Mouse (Mus musculus) hindbrain, embryonic 10.5 days (tissue): Measurements from ENCODE around the gene Med15. TPM values are rescaled to one million over a fixed set of nuclear protein-coding genes. Genes with fewer than 3 reads are reported as not detected.
"Not testable (repeated sequence)": the region's sequence is repeated elsewhere in the genome, so short reads cannot be mapped to it uniquely, and the experiment has no call there.

Experiments used
- DNase-seq: peaks from one replicate; pipeline ENCODE4 v3.0.0-alpha.2; 2017; ENCODE audit warnings: low spot score
- H3K27ac ChIP-seq: fragments of 300-500 bp; sonication (generic); 2 replicates; pipeline ENCODE4 v1.5.1; 2016; ENCODE audit warnings: mild to moderate bottlenecking, moderate library complexity
- H3K27me3 ChIP-seq: fragments of 300-500 bp; sonication (generic); 2 replicates; pipeline ENCODE4 v1.6.1; 2016; ENCODE audit warnings: mild to moderate bottlenecking; ENCODE audit not compliant: poor library complexity, insufficient read depth, severe bottlenecking
- H3K36me3 ChIP-seq: fragments of 300-500 bp; sonication (generic); 2 replicates; pipeline ENCODE4 v1.6.1; 2016; ENCODE audit warnings: mild to moderate bottlenecking, moderate library complexity
- H3K4me1 ChIP-seq: fragments of 300-500 bp; sonication (generic); replicated peaks from 2 replicates; pipeline ENCODE4 v1.6.1; 2016; ENCODE audit warnings: mild to moderate bottlenecking
- H3K4me3 ChIP-seq: fragments of 300-500 bp; sonication (generic); 2 replicates; pipeline ENCODE4 v1.5.1; 2016; ENCODE audit warnings: mild to moderate bottlenecking, moderate library complexity
- H3K9me3 ChIP-seq: fragments of 300-500 bp; sonication (generic); 2 replicates; pipeline ENCODE4 v1.6.1; 2016; ENCODE audit warnings: mild to moderate bottlenecking, moderate library complexity
- whole genome bisulfite sequencing: fragments of 180-500 bp; shearing (Covaris S2); methylation state at CpG from one replicate; pipeline ENCODE4 v1.1.7; 2016; 5-methylcytosine and 5-hydroxymethylcytosine counted together
- polyA plus RNA-seq: library from polyadenylated mRNA; unstranded; fragments of >200 nt; fragmentation: Nextera tagmentation; extraction: Ambion mirVana; gene quantifications from 2 replicates; pipeline ENCODE4 v1.2.1, GENCODE M21; 2016

Gene Med15
- polyA plus RNA-seq, 1 experiment from 2014 or later: 54.2 TPM

DNA sequence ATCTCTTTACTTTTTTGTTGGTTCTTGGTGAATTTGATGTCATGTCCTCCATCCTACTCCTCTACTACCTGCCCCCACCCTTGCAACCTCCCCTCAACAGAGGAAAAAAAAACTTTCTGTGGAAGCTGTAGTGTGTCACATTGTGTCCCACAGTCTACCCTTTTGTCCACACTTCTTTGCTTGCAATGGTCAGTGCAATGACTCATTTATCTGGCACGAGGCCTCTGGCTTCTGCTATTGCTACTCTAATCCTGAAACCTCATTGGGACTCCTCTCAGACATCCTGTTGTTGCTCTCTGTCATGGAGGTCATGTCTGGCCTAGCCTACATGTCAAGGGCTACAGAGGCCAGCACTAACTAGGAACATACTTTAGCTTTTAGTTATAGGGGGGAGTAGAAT, 21.0 kb upstream of the Med15 start:
- Histone ChIP-seq H3K9me3 (no peaks in the 10 kb centered on the region), H3K4me3 (no peak overlapping the region), H3K36me3 (no peaks in the 10 kb centered on the region), H3K4me1 (peaks cover under 1% of the 10 kb centered on the region; the same call in 1 of the 2 replicates), H3K27ac (no peak overlapping the region), H3K27me3 (peaks cover 27% of the 10 kb centered on the region)
- WGBS: 58% methylated on average over 1 of the region's 1 CpGs
- no peak for DNase-seq

DNA sequence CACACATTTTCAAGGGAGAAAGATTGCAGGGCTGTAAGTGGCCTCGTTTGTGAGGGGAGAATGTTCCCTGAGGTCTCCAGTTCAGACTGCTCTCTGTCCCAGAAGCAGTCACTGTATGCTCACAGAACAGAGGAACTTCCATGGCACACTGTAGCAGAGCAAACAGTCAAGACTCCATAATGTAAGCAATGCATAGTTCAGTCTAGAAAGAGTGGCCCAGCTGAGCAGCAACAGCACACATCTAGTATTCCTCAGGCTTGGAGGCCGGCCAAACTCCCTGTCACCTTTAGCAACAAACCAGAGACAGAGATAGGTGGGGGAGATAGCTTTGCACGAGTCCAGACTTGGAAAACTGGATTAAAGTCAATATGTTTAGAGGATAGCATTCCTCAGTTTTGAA, 20.3 kb upstream of the Med15 start:
- Histone ChIP-seq H3K36me3 (no peaks in the 10 kb centered on the region), H3K9me3 (no peaks in the 10 kb centered on the region), H3K27me3 (peaks cover 23% of the 10 kb centered on the region), H3K4me1 (no peaks in the 10 kb centered on the region), H3K4me3 (no peak overlapping the region), H3K27ac (no peak overlapping the region)
- DNase-seq: no peak
- 36% methylated on average over 3 of the region's 3 CpGs for WGBS

DNA sequence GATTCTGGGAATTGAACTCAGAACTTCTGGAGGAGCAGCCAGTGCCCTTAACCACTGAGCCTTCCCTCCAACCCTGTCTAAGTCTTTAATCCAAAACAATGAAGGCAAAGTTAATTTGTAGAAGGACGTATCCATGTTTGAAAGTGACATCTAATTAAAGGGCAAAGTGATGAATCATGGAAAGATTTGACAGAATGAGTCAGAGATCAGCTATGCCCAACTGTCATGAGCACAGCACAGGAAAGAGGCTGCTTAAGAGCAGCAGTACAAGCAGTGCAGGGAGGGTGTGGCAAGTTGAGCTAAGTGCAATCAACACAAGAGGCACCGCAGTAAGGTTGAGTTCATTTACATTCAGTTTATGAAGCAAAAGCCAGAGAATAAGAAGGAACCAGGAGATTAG, 12.4 kb upstream of the Med15 start:
- Histone ChIP-seq H3K27ac (no peak overlapping the region), H3K9me3 (no peaks in the 10 kb centered on the region), H3K36me3 (no peaks in the 10 kb centered on the region), H3K4me1 (no peaks in the 10 kb centered on the region), H3K27me3 (peaks cover 3% of the 10 kb centered on the region; the same call in 1 of the 2 replicates), H3K4me3 (no peak overlapping the region)
- no peak for DNase-seq
- WGBS: 74% methylated on average over 2 of the region's 2 CpGs

DNA sequence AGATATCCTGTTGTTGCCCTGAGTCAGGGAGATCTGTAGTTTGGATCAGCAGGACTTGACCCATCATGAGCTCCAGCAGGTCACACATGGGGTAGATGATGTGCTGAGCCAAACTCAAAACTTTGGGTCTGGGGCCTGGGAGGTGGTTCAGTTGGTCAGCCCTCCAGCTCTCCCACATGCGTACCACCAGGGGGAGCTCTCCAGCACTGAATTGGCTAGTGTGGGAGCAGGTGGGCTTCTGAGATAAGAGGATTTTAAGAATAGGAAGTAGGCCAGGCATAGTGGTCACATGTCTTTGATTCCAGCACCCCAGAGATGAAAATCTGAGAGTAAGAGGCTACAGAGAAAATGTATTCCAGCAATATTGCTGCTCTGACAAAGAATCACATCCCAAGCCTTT, 11.8 kb upstream of the Med15 start:
- no peaks in the 10 kb centered on the region for H3K36me3 ChIP-seq
- no peaks in the 10 kb centered on the region for H3K4me1 ChIP-seq
- no peak overlapping the region for H3K4me3 ChIP-seq
- H3K27ac ChIP-seq: no peak overlapping the region
- 2% methylated on average over 1 of the region's 1 CpGs for WGBS
- H3K9me3 ChIP-seq: no peaks in the 10 kb centered on the region
- H3K27me3 ChIP-seq: peaks cover 3% of the 10 kb centered on the region; the same call in 1 of the 2 replicates
- DNase-seq: peak; percentile 69

DNA sequence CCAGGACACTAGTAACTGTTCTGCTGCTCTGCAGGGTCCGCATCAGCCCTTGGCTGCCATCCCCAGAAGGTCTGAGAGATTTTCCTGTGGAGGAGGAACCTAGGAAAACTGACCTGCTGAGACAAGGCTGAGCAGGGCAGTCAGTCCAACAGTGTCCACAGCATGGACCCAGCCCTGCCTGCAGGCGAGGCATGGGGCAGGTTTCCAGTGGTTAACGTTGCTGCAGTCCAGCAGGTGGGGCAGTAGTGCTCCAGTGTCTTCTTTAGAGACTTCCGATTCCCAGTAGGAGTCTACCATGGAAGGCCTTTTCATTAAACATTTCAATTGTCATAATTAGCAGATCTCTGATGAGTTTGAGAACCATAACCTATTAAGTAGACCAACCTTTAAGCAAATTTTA, 10.6 kb upstream of the Med15 start:
- Histone ChIP-seq H3K4me3 (no peak overlapping the region), H3K36me3 (no peaks in the 10 kb centered on the region), H3K27ac (no peak overlapping the region), H3K9me3 (no peaks in the 10 kb centered on the region), H3K27me3 (peaks cover 3% of the 10 kb centered on the region; the same call in 1 of the 2 replicates), H3K4me1 (no peaks in the 10 kb centered on the region)
- WGBS: 50% methylated on average over 4 of the region's 4 CpGs
- no peak for DNase-seq

DNA sequence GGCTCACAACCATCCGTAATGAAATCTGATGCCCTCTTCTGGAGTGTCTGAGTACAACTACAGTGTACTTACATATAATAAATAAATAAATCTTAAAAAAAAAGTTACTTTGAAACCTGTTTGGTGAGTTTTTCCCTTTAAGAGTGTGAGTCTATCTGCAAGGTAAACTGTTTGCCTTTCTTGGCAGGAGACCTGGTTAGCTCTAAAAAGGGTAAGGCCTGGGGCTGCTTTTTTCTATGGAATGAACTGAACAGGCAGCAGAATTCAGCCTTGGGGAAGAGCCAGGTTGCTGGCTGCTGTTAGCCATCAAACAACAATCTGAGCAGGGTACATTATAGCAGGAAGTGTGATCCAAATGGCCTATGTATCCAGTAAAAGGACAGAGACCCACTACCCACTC, 10.1 kb upstream of the Med15 start:
- DNase-seq: no peak
- WGBS: 83% methylated on average over 1 of the region's 1 CpGs
- H3K9me3 ChIP-seq: no peaks in the 10 kb centered on the region
- H3K4me1 ChIP-seq: no peaks in the 10 kb centered on the region
- H3K36me3 ChIP-seq: no peaks in the 10 kb centered on the region
- no peaks in the 10 kb centered on the region for H3K27me3 ChIP-seq
- H3K27ac ChIP-seq: no peak overlapping the region
- H3K4me3 ChIP-seq: no peak overlapping the region

DNA sequence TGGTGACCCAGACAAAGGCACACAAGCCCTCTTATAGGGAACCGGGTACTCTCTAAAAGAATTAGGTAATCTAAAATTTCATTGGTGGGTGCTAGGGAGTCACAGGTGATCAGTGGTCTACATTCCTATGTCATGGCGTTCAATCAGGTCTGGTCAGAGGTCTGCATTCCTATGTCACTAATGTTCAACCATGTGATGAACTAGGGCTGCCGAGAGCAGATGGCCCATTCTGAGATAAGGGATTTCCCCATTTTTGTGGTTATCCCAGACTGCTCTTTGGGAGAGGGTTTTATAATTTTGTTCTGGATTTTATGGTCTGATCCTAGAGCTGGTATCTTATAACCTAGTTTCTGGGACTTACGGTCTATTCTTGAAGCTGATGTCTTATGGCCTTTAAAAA, 7.4 kb upstream of the Med15 start:
- no peaks in the 10 kb centered on the region for H3K9me3 ChIP-seq
- H3K36me3 ChIP-seq: no peaks in the 10 kb centered on the region
- WGBS: 87% methylated on average over 4 of the region's 4 CpGs
- peaks cover 5% of the 10 kb centered on the region; the same call in 1 of the 2 replicates for H3K27me3 ChIP-seq
- H3K4me3 ChIP-seq: no peak overlapping the region
- DNase-seq: no peak
- no peak overlapping the region for H3K27ac ChIP-seq
- H3K4me1 ChIP-seq: no peaks in the 10 kb centered on the region

DNA sequence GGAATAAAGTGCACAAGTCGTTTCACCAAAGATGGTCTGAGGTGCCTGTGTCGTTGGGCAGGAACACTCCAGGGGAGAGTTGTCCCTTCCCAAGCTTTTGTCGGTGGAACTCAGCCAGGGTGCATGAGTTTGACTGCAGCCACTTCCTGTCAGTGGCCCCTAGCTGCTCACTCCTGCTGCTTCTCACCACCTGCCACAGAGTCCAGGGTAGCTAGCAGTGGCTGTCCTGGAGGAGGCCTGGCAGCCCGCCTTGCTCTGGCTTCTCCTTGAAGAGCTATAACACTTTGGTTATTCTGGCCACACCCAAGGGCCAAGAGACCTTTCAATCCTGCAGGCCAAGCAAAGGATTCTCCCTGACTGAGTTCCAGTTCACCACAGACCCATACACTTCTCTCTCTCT, 3.5 kb upstream of the Med15 start:
- no peak for DNase-seq
- H3K9me3 ChIP-seq: no peaks in the 10 kb centered on the region
- no peak overlapping the region for H3K27ac ChIP-seq
- no peaks in the 10 kb centered on the region for H3K36me3 ChIP-seq
- peaks cover 19% of the 10 kb centered on the region; the same call in 1 of the 2 replicates for H3K27me3 ChIP-seq
- H3K4me3 ChIP-seq: no peak overlapping the region
- H3K4me1 ChIP-seq: no peaks in the 10 kb centered on the region; the same call in 1 of the 2 replicates
- WGBS: 59% methylated on average over 4 of the region's 4 CpGs

DNA sequence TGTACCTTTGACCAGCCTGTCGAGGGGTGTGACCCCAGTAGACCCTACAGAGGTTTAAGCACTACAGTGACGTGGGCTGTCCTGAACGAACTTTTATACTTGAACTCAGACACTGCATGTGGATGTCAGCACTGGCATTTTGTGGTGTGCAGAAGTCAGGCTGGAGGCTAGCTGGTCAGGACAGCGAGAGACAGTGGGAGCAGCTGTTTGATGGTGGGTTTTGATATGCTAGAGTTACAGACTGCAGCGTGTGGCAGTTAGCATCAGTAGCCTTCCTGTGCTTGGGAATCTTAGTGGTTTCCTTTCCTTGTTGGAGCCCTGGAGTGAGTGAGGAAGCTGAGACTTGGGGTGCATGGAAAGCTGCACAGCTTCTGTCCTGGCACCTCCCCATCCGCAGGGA, 2.2 kb upstream of the Med15 start:
- not testable (repeated sequence) for DNase-seq, H3K36me3 ChIP-seq, H3K9me3 ChIP-seq, H3K4me3 ChIP-seq, H3K4me1 ChIP-seq, H3K27ac ChIP-seq
- WGBS: 86% methylated on average over 6 of the region's 6 CpGs
- peaks cover 19% of the 10 kb centered on the region; the same call in 1 of the 2 replicates for H3K27me3 ChIP-seq

DNA sequence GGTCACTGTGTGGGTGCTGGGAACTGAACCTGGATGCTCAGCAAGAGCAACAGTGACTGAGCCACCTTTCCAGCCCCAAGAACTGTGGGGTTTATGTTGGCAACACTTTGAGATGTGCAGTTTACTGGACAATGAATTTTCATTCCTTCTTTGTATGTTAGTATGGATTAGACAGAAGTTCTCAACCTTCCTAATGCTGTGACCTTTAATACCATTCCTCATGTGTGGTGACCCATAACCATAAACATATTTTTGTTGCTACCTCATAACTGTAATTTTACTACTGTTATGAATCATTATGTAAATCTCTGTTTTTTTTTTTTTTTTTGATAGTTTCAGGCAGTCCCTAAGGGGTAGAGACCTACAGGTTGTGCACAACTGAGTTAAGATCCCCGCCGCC, 955 bp upstream of the Med15 start:
- H3K27me3 ChIP-seq: peaks cover 19% of the 10 kb centered on the region; the same call in 1 of the 2 replicates
- peak overlapping the region; percentile 23 for H3K4me3 ChIP-seq
- WGBS: 83% methylated on average over 2 of the region's 2 CpGs

DNA sequence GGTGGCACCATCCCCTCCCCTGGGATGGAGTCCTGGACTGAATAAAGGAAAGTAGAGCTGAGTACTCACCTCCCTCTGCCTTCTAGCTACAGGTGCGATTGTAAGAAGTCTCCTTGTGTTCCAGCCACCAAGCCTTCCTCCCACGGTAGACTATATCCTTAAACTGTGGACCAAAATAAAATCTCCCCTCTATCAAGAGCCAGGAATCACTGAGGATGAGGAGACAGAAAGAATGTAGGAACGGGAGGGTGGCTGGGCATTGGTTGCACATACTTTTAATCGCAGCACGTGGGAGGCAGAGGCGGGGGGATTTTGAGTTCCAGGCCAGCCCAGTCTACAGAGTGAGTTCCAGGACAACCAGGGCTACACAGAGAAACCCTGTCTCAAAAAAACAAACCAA, 260 bp downstream of the Med15 start:
- no peak overlapping the region for H3K27ac ChIP-seq
- no peaks in the 10 kb centered on the region for H3K9me3 ChIP-seq
- H3K4me1 ChIP-seq: peaks cover 4% of the 10 kb centered on the region
- no peak for DNase-seq
- no peak overlapping the region for H3K4me3 ChIP-seq
- H3K36me3 ChIP-seq: no peaks in the 10 kb centered on the region
- 71% methylated on average over 6 of the region's 6 CpGs for WGBS
- peaks cover 19% of the 10 kb centered on the region; the same call in 1 of the 2 replicates for H3K27me3 ChIP-seq

More for the DNA sequence above, 955 bp upstream of the Med15 start:
- Histone ChIP-seq H3K4me1 (no peaks in the 10 kb centered on the region; the same call in 1 of the 2 replicates), H3K36me3 (no peaks in the 10 kb centered on the region), H3K9me3 (no peaks in the 10 kb centered on the region), H3K27ac (no peak overlapping the region)
- no peak for DNase-seq

DNA sequence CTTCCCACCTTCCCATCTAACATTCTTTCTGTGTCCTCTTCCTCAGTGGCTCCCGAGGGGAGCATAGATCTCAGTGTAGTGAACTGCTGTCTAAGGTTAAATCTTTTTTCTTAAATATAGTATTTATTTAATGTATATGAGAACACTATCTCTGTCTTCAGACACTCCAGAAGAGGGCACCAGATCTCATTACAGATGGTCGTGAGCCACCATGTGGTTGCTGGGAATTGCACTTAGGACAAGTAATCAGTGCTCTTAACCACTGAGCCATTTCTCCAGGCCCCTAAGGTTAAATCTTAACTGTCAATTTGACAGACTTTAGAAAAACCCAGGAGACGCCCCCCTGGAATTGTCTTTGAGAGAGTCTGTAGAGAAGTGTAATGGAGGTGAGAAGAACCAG, 670 bp downstream of the Med15 start:
- 38% methylated on average over 3 of the region's 3 CpGs for WGBS
- Histone ChIP-seq H3K27me3 (peaks cover 19% of the 10 kb centered on the region; the same call in 1 of the 2 replicates), H3K4me3 (no peak overlapping the region), H3K9me3 (no peaks in the 10 kb centered on the region), H3K27ac (no peak overlapping the region), H3K4me1 (peaks cover 4% of the 10 kb centered on the region), H3K36me3 (no peaks in the 10 kb centered on the region)
- no peak for DNase-seq

DNA sequence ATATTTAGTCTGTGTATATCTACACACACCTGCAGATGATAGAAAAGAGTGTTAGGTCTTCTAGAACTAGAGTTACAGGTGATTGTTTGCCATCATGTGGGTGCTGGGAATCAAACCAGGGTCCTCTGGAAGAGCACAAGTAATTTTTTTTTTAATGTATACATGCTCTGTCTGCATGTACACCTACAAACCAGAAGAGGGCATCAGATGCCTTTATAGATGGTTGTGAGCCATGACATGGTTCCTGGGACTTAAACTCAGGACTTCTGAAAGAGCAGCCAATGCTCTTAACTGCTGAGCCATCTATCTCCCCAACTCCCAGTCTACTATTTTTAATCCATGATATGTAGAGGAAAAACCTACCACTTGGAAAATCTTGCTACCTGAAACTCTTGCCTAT, 2.7 kb downstream of the Med15 start:
- peaks cover 4% of the 10 kb centered on the region for H3K4me1 ChIP-seq
- H3K36me3 ChIP-seq: no peaks in the 10 kb centered on the region
- no peaks in the 10 kb centered on the region for H3K9me3 ChIP-seq
- H3K27ac ChIP-seq: no peak overlapping the region
- no peak for DNase-seq
- no peak overlapping the region for H3K4me3 ChIP-seq
- H3K27me3 ChIP-seq: peaks cover 13% of the 10 kb centered on the region; the same call in 1 of the 2 replicates
